Mouse (Mus musculus): ENCODE measurements around the gene Spint3.

GRCm38 (mm10) chr2:164523301-164523773, 49.9 kb downstream of the Spint3 start:
- no peak for TF ChIP-seq POLR2A (IDR thresholded peaks at IDR 0.05; ENCODE audit: insufficient read length, low read depth)
- TF ChIP-seq MAX (IDR thresholded peaks at IDR 0.05; ENCODE audit: low read depth): no peak
- no peak for TF ChIP-seq USF1 (IDR thresholded peaks at IDR 0.05; ENCODE audit: low read depth)
- no peak for TF ChIP-seq TCF12 (IDR thresholded peaks at IDR 0.05; ENCODE audit: insufficient read depth, poor library complexity, severe bottlenecking)
- TF ChIP-seq TCF3 (IDR thresholded peaks at IDR 0.05; ENCODE audit: insufficient read length, low read depth): no peak
- no peak for TF ChIP-seq MYOG (IDR thresholded peaks at IDR 0.05; ENCODE audit: control insufficient read depth in 1 of 3, insufficient read depth in 1 of 3, insufficient read length in 2 of 3, low read depth in 2 of 3)
- TF ChIP-seq E2F4 (IDR thresholded peaks at IDR 0.05; ENCODE audit: insufficient read depth): no peak
- no peak for TF ChIP-seq REST (IDR thresholded peaks at IDR 0.05; ENCODE audit: insufficient read depth, insufficient read length)
